Mouse (Mus musculus) liver, adult 2 months (tissue): ENCODE measurements around the gene Brca2. TPM values are rescaled to one million over a fixed set of nuclear protein-coding genes. Genes with fewer than 3 reads are reported as not detected.
A peak's percentile ranks its signal among the peaks of the same experiment; 100 is the strongest.

ENCODE experiments used
- DNase-seq: peaks from one replicate; pipeline ENCODE4 v3.0.0-alpha.2; 2011; ENCODE audit warnings: low read depth, low spot score; ENCODE audit errors: extremely low read depth
- H3K27ac ChIP-seq: fragments of 200-500 bp; replicated peaks from 2 replicates; pipeline ENCODE4 v1.5.1; 2012; ENCODE audit warnings: low read depth, mild to moderate bottlenecking, control low read depth, inconsistent platforms, low read length; ENCODE audit not compliant: insufficient read depth
- H3K27me3 ChIP-seq: fragments of 200-500 bp; 2 replicates; pipeline ENCODE4 v1.6.1; 2012; ENCODE audit warnings: mild to moderate bottlenecking, moderate library complexity, low read length, inconsistent platforms; ENCODE audit not compliant: control insufficient read depth, insufficient read depth
- H3K36me3 ChIP-seq: fragments of 200-500 bp; 2 replicates; pipeline ENCODE4 v1.6.1; 2012; ENCODE audit warnings: low read length, inconsistent platforms; ENCODE audit not compliant: control insufficient read depth, insufficient read depth
- H3K4me1 ChIP-seq: fragments of 200-500 bp; 2 replicates; pipeline ENCODE4 v1.6.1; 2011; ENCODE audit warnings: low read length; ENCODE audit not compliant: control insufficient read depth, insufficient read depth
- H3K4me3 ChIP-seq: fragments of 200-500 bp; 2 replicates; pipeline ENCODE4 v1.5.1; 2011; ENCODE audit warnings: low read depth, mild to moderate bottlenecking, control low read depth, low read length, moderate library complexity; ENCODE audit not compliant: insufficient read depth
- H3K79me2 ChIP-seq: fragments of 200-500 bp; 2 replicates; pipeline ENCODE4 v1.6.1; 2012; ENCODE audit warnings: inconsistent platforms, mild to moderate bottlenecking, low read length, moderate library complexity; ENCODE audit not compliant: control insufficient read depth, insufficient read depth
- H3K9ac ChIP-seq: fragments of 200-500 bp; 2 replicates; pipeline ENCODE4 v1.6.1; 2012; ENCODE audit warnings: low read depth, mild to moderate bottlenecking, control low read depth, inconsistent platforms, low read length
- CTCF ChIP-seq: fragments of 200-500 bp; IDR thresholded peaks from 2 replicates; pipeline ENCODE4 v1.5.1; 2011; ENCODE audit warnings: low read depth, low read length, control low read depth
- POLR2A ChIP-seq: fragments of 200-500 bp; IDR thresholded peaks from 2 replicates; pipeline ENCODE4 v1.6.1; 2011; ENCODE audit warnings: low read length, control low read depth; ENCODE audit not compliant: insufficient read depth; ENCODE audit errors: extremely low read depth
- WGBS: fragments of 180-500 bp; shearing (Covaris S2); methylation state at CpG from one replicate; pipeline ENCODE4 v1.1.7; 2018; 5-methylcytosine and 5-hydroxymethylcytosine counted together
- polyA plus RNA-seq: library from polyadenylated mRNA; depleted of rRNA; stranded (reverse); fragments of >200 nt; gene quantifications from 2 replicates; pipeline ENCODE4 v1.2.3, GENCODE M21; 2012
- total RNA-seq: library from RNA; depleted of rRNA; stranded (reverse); fragments of >200 nt; gene quantifications from 2 replicates; pipeline ENCODE4 v1.2.3, GENCODE M21; 2014

Gene Brca2
- total and polyA plus RNA-seq, 2 experiments, result 0.86 to 3.2 TPM

- no peak overlapping the region for H3K9ac ChIP-seq
- H3K4me3 ChIP-seq, result no peak overlapping the region
- peaks cover 3% of the 10 kb centered on the region; the same call in 1 of the 2 replicates for H3K36me3 ChIP-seq
- no peaks in the 10 kb centered on the region for H3K27me3 ChIP-seq
- no peak for TF ChIP-seq CTCF
- no peak for TF ChIP-seq POLR2A
- 99% methylated on average over 6 of the region's 6 CpGs for WGBS
- DNase-seq, result no peak
- no peak overlapping the region for H3K27ac ChIP-seq
- H3K79me2 ChIP-seq, result no peaks in the 10 kb centered on the region
- H3K4me1 ChIP-seq, result peaks cover 2% of the 10 kb centered on the region; the same call in 1 of the 2 replicates
Measured at GRCm38 (mm10) chr5:150606131-150606530, 83.7 kb downstream of the Brca2 start.

- H3K36me3 ChIP-seq, result peaks cover 3% of the 10 kb centered on the region; the same call in 1 of the 2 replicates
- no peaks in the 10 kb centered on the region for H3K79me2 ChIP-seq
- no peak overlapping the region for H3K27ac ChIP-seq
- DNase-seq, result no peak
- WGBS, result 97% methylated on average over 8 of the region's 8 CpGs
- no peak for TF ChIP-seq CTCF
- no peak for TF ChIP-seq POLR2A
- no peaks in the 10 kb centered on the region for H3K27me3 ChIP-seq
- no peak overlapping the region for H3K9ac ChIP-seq
- H3K4me3 ChIP-seq, result no peak overlapping the region
- peaks cover 2% of the 10 kb centered on the region; the same call in 1 of the 2 replicates for H3K4me1 ChIP-seq
Measured at GRCm38 (mm10) chr5:150607631-150608030, 85.2 kb downstream of the Brca2 start.

- Histone ChIP-seq H3K27ac (no peak overlapping the region), H3K36me3 (peaks cover 5% of the 10 kb centered on the region; the same call in 1 of the 2 replicates), H3K4me3 (no peak overlapping the region), H3K4me1 (no peaks in the 10 kb centered on the region), H3K79me2 (no peaks in the 10 kb centered on the region), H3K27me3 (no peaks in the 10 kb centered on the region), H3K9ac (no peak overlapping the region)
- no peak for DNase-seq
- whole genome bisulfite sequencing, result 88% methylated on average over 1 of the region's 1 CpGs
- TF ChIP-seq POLR2A, result no peak
- TF ChIP-seq CTCF, result no peak
Measured at GRCm38 (mm10) chr5:150611136-150611535, 88.7 kb downstream of the Brca2 start.

- no peak overlapping the region for H3K27ac ChIP-seq
- H3K36me3 ChIP-seq, result peaks cover 3% of the 10 kb centered on the region; the same call in 1 of the 2 replicates
- peaks cover under 1% of the 10 kb centered on the region; the same call in 1 of the 2 replicates for H3K4me1 ChIP-seq
- no peaks in the 10 kb centered on the region for H3K27me3 ChIP-seq
- 73% methylated on average over 12 of the region's 12 CpGs for WGBS
- DNase-seq, result no peak
- H3K79me2 ChIP-seq, result no peaks in the 10 kb centered on the region
- H3K4me3 ChIP-seq, result no peak overlapping the region
- no peak for TF ChIP-seq CTCF
- no peak for TF ChIP-seq POLR2A
- no peak overlapping the region for H3K9ac ChIP-seq
Measured at GRCm38 (mm10) chr5:150611697-150612096, 89.3 kb downstream of the Brca2 start.

GRCm38 (mm10) chr5:150614054-150614453, 91.6 kb downstream of the Brca2 start:
- DNase-seq, result no peak
- 0 out of 2 replicates have a peak, but pooled peaks cover 2% of the 10 kb centered on the region for H3K36me3 ChIP-seq
- peaks cover 2% of the 10 kb centered on the region; the same call in 1 of the 2 replicates for H3K4me1 ChIP-seq
- no peaks in the 10 kb centered on the region for H3K79me2 ChIP-seq
- no peaks in the 10 kb centered on the region for H3K27me3 ChIP-seq
- H3K27ac ChIP-seq, result 0 out of 2 replicates have a peak overlapping the region, but pooled peaks have one; percentile 27
- no peak overlapping the region for H3K4me3 ChIP-seq
- WGBS, result 85% methylated on average over 2 of the region's 2 CpGs
- H3K9ac ChIP-seq, result no peak overlapping the region
- TF ChIP-seq CTCF (no peak), POLR2A (no peak)

GRCm38 (mm10) chr5:150616216-150616615, 93.8 kb downstream of the Brca2 start:
- no peaks in the 10 kb centered on the region for H3K79me2 ChIP-seq
- 46% methylated on average over 2 of the region's 2 CpGs for WGBS
- no peak overlapping the region for H3K27ac ChIP-seq
- H3K4me3 ChIP-seq, result no peak overlapping the region
- peaks cover 2% of the 10 kb centered on the region; the same call in 1 of the 2 replicates for H3K4me1 ChIP-seq
- H3K36me3 ChIP-seq, result 0 out of 2 replicates have a peak, but pooled peaks cover 2% of the 10 kb centered on the region
- peak; percentile 61 for DNase-seq
- no peak for TF ChIP-seq POLR2A
- no peak for TF ChIP-seq CTCF
- H3K27me3 ChIP-seq, result no peaks in the 10 kb centered on the region
- H3K9ac ChIP-seq, result no peak overlapping the region
